Mouse (Mus musculus) left cerebral cortex, adult 2 months (tissue): ENCODE data around the gene Scfd2. TPM values are rescaled to one million over a fixed set of nuclear protein-coding genes. Genes with fewer than 3 reads are reported as not detected.

Source experiments
- DNase-seq, 2 experiments: peaks; one replicate each; pipeline ENCODE4 v3.0.0; 2021 to 2022; ENCODE audit warnings: low spot score in 2 of 2, mixed read lengths in 1 of 2; ENCODE audit errors: extremely low spot score in 1 of 2
- H3K27ac ChIP-seq: fragments of 200-600 bp; 2 replicates; pipeline ENCODE4 v1.8.1; 2022
- H3K4me3 ChIP-seq: fragments of 200-600 bp; 2 replicates; pipeline ENCODE4 v1.8.1; 2022
- CTCF ChIP-seq: fragments of 200-600 bp; IDR thresholded peaks from 2 replicates; pipeline ENCODE4 v1.8.1; 2022; ENCODE audit warnings: antibody characterized with exemption, mild to moderate bottlenecking, moderate library complexity
- intact Hi-C: fragments of 180-260 bp; cut with DNase I; formaldehyde crosslinking; loops from one replicate; pipeline ENCODE4 v1.15.1; 2025
- total RNA-seq, 2 experiments: library from RNA; stranded (reverse); gene quantifications; 2 replicates each; pipeline ENCODE4 v1.2.3; 2021

Scfd2 gene
- total RNA-seq, 2 experiments from 2014 or later: 28.4 to 30.5 TPM

- H3K4me3 ChIP-seq: no peak overlapping the region
- no peak for DNase-seq
- intact Hi-C loops: no loop called here
- no peak overlapping the region for H3K27ac ChIP-seq
- no peak for TF ChIP-seq CTCF
These were observed 140.2 kb downstream of the Scfd2 start for GRCm38 (mm10) chr5:74391346-74391745.

GRCm38 (mm10) chr5:74388849-74389248 lies 142.7 kb downstream of the Scfd2 start:
- Histone ChIP-seq H3K27ac (no peak overlapping the region), H3K4me3 (no peak overlapping the region)
- intact Hi-C loops: no loop called here
- no peak for TF ChIP-seq CTCF
- DNase-seq: no peak

- intact Hi-C loops: no loop called here
- Histone ChIP-seq H3K4me3 (no peak overlapping the region), H3K27ac (no peak overlapping the region)
- TF ChIP-seq CTCF: no peak
- no peak for DNase-seq
These were observed 143.5 kb downstream of the Scfd2 start for GRCm38 (mm10) chr5:74388101-74388500.

DNA sequence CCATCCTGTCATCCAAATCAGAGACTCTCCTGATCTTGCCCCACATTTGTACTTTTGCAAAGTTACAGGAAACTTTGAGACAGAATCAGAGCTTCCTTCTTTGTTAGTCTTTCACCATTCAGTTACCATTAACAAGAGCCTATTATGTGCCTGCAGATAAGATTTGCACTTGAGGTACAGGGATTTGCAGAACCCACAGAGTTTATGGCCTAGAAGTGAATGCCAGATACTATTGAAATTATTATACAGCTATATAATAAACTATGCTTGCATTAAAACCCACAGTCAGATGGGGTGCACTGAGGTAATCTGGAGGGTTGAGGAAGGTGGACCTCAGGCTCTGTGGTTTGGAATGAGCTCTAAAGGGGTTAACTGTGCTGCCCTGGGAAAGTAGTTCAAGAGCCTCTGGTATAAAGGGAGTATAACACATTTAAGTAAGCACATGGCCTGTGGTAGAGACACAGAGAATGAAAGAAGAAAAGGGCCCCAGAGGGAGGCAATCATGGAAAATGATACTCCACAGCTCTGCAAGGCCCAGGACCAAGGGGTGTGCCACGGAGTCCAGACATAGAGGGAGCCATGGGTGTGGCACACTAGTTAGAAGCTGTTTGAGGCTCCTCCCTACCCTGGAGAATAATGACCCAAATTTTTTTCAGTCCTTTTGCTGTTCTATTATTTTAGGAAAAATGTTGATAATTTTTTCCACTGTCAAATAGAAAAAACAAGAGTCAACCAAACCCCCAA lies 144.2 kb downstream of the Scfd2 start:
- DNase-seq: no peak
- Histone ChIP-seq H3K4me3 (no peak overlapping the region), H3K27ac (no peak overlapping the region)
- intact Hi-C loops: no loop called here
- TF ChIP-seq CTCF: no peak

- no peak for DNase-seq
- intact Hi-C loops: no loop called here
- no peak for TF ChIP-seq CTCF
- Histone ChIP-seq H3K4me3 (no peak overlapping the region), H3K27ac (no peak overlapping the region)
These were observed 151.5 kb downstream of the Scfd2 start for GRCm38 (mm10) chr5:74380045-74380444.

GRCm38 (mm10) chr5:74366710-74367101 lies 164.9 kb downstream of the Scfd2 start:
- intact Hi-C loops: no loop called here
- no peak for DNase-seq
- no peak overlapping the region for H3K4me3 ChIP-seq
- no peak for TF ChIP-seq CTCF
- H3K27ac ChIP-seq: no peak overlapping the region

DNA sequence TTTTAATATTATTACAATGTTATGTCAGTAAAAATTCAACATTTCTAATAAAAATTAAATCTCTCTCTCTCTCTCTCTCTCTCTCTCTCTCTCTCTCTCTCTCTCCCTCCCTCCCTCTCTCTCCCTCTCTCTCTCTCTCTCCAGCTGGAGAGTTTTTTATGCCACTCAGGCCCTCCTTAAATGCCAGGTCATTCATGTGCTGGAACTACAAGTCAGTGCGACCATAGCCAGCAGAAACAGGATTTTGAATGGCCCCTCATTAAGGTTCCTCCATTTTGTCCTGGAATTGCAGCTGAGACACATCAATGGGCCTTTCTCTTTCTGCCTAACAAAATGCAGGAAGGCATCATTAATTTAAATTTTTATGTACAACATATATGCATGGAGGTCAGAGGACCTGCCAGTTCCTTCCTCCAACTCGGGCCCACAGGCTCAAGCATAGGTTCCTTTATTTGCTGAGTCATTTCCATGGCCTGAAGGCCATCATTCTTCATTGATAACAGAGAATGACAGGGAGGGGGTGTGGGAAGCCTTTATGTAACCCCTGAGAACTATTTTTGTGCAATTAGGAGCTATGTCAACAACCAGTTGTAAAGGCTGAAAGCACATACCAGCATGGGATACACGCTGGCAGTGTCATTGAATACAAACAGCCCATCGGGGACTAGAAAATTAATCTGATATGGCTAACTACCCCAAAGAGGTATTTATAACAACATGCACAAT lies 165.4 kb downstream of the Scfd2 start:
- intact Hi-C loops: no loop called here
- no peak overlapping the region for H3K4me3 ChIP-seq
- H3K27ac ChIP-seq: no peak overlapping the region
- DNase-seq: no peak
- no peak for TF ChIP-seq CTCF

DNA sequence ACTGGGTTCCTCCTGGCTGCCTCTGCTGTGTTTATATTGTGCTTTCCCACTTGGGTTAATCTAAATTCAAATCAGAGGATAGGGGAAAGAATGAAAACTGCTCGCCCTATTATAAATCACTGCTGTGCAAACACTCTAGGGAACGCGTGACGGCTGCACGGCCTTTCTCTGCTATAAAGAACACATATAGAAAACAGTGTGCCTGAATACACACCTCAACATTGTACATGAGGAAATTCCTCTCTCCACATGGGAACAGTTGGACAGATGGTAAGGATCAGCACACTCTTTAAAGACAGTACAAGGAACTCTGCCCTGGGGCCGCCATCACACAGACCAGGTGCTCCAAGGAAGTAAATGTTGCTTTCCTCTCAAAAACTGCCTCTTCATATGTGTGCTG lies 166.2 kb downstream of the Scfd2 start:
- Histone ChIP-seq H3K27ac (no peak overlapping the region), H3K4me3 (no peak overlapping the region)
- no peak for DNase-seq
- no peak for TF ChIP-seq CTCF
- intact Hi-C loops: no loop called here

DNA sequence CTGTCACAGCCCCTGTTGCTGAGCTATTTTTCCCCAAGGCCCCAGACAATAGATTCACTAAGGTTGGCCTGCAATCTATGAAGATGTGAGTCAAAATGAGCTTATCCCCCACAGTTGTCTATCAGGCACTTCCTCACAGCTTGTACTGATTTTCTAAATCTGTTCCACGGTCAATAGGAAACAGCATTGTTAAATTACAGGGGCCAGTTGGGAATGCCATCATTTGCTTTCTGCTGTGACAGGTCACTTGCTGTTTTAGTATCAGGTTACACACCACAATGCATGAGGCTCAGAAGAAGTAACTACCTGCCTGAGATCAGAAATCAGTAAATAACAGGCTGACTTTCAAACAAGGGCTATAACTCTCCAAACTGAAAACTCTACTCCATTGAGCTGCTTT lies 168.3 kb downstream of the Scfd2 start:
- no peak for DNase-seq
- H3K27ac ChIP-seq: no peak overlapping the region
- H3K4me3 ChIP-seq: no peak overlapping the region
- intact Hi-C loops: no loop called here
- TF ChIP-seq CTCF: no peak

- Histone ChIP-seq H3K27ac (no peak overlapping the region), H3K4me3 (no peak overlapping the region)
- intact Hi-C loops: no loop called here
- no peak for TF ChIP-seq CTCF
- no peak for DNase-seq
These were observed 170.0 kb downstream of the Scfd2 start for GRCm38 (mm10) chr5:74361531-74361930.

DNA sequence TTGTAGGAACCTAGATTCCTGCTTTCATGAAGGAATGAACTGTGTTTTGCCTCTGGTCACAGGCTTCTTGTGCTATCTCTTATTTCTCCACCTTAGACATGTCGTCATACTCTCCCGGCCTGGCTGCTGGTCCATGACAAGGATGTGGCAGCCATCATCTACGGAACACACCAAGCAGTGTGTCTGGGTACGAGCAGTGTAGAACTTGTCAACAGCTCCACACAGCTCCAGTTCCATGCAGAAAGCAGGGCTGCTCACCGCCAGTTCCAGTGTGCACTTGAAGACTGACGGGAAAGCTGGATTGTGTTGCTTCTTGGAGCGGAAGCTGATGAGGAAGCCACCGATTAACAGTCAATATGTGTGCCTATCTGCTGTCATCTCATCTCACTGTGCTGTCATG lies 173.5 kb downstream of the Scfd2 start:
- no peak overlapping the region for H3K4me3 ChIP-seq
- TF ChIP-seq CTCF: no peak
- intact Hi-C loops: no loop called here

DNA sequence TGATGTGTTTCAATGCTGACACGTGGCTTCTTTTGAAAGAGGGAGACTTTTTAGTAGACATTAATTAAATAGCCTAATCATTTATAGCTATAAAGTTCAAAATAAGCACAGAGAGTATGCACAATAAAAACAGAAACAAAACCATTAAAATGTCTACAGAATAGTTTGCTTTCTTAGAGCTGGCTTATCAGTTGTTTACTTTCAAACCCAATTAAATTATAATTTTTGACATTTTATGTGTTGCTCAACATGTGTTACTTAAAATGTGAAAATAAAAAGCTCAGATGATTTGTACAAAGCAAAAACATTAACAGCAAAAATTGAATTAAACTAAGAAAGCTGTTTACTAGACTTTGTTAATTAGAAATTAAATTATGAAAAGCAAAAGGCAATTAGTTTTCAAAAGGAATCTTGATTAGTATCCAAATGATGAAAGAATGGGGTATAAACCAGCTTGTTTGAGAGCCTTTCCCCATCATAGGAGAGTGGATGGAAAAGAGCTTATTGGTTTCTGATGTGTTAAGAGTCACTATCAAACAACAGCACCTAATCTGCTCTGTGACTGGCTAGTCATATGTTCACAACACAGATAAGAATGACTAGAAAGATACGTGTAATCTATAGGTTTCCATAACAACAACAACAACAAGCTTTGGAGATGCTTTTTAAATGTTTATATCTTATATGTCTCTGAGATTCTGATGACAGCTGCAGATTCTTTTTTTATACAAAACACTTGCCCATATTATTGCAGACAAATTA lies 176.0 kb downstream of the Scfd2 start:
- intact Hi-C loops: no loop called here
- TF ChIP-seq CTCF: no peak
- no peak overlapping the region for H3K27ac ChIP-seq
- no peak for DNase-seq
- H3K4me3 ChIP-seq: no peak overlapping the region

More for the DNA sequence above, 173.5 kb downstream of the Scfd2 start:
- DNase-seq: no peak
- no peak overlapping the region for H3K27ac ChIP-seq
